Mouse (Mus musculus) hindbrain, embryonic 16.5 days (tissue): ENCODE data around the gene Gzf1. TPM values are rescaled to one million over a fixed set of nuclear protein-coding genes. Genes with fewer than 3 reads are reported as not detected.

Source experiments
- ATAC-seq: fragments of 200-750 bp; cut with Nextera tagmentation; 2 replicates; pipeline ENCODE4 v1.8.0; 2017; ENCODE audit warnings: moderate TSS enrichment, moderate library complexity
- H3K27ac ChIP-seq: fragments of 300-500 bp; sonication (generic); 2 replicates; pipeline ENCODE4 v1.5.1; 2014; ENCODE audit warnings: low read depth, mild to moderate bottlenecking, control low read depth, low read length, moderate library complexity
- H3K27me3 ChIP-seq: fragments of 300-500 bp; sonication (generic); replicated peaks from 2 replicates; pipeline ENCODE4 v1.6.1; 2014; ENCODE audit warnings: low read length; ENCODE audit not compliant: control insufficient read depth, insufficient read depth
- H3K36me3 ChIP-seq: fragments of 300-500 bp; sonication (generic); 2 replicates; pipeline ENCODE4 v1.6.1; 2014; ENCODE audit warnings: mild to moderate bottlenecking, low read length, moderate library complexity, mixed read lengths; ENCODE audit not compliant: control insufficient read depth, insufficient read depth
- H3K4me1 ChIP-seq: fragments of 300-500 bp; sonication (generic); 2 replicates; pipeline ENCODE4 v1.6.1; 2014; ENCODE audit warnings: low read depth, low read length; ENCODE audit not compliant: control insufficient read depth, insufficient read depth
- H3K4me2 ChIP-seq: fragments of 300-500 bp; sonication (generic); 2 replicates; pipeline ENCODE4 v1.6.1; 2014; ENCODE audit warnings: mild to moderate bottlenecking, low read length, control low read depth, moderate library complexity
- H3K4me3 ChIP-seq: fragments of 300-500 bp; sonication (generic); 2 replicates; pipeline ENCODE4 v1.5.1; 2014; ENCODE audit warnings: mild to moderate bottlenecking, low read length, control low read depth, moderate library complexity
- H3K9ac ChIP-seq: fragments of 300-500 bp; sonication (generic); 2 replicates; pipeline ENCODE4 v1.6.1; 2014; ENCODE audit warnings: low read depth, mild to moderate bottlenecking, control low read depth, low read length, moderate library complexity
- H3K9me3 ChIP-seq: fragments of 300-500 bp; sonication (generic); 2 replicates; pipeline ENCODE4 v1.6.1; 2014; ENCODE audit warnings: mild to moderate bottlenecking, low read length, moderate library complexity; ENCODE audit not compliant: control insufficient read depth
- WGBS: fragments of 180-500 bp; shearing (Covaris S2); extraction: QIAGEN DNeasy Blood & Tissue Kit; methylation state at CpG from one replicate; pipeline ENCODE4 v1.1.7; 2014; 5-methylcytosine and 5-hydroxymethylcytosine counted together
- polyA plus RNA-seq: library from polyadenylated mRNA; unstranded; fragments of >200 nt; fragmentation: Nextera tagmentation; extraction: Ambion mirVana; gene quantifications from 2 replicates; pipeline ENCODE4 v1.2.1, GENCODE M21; 2015

Gzf1 gene
- polyA plus RNA-seq, 1 experiment from 2014 or later = 15.0 TPM

GRCm38 (mm10) chr2:148689444-148690140, 8.8 kb downstream of the Gzf1 start:
- Histone ChIP-seq H3K36me3 (peaks cover 30% of the 10 kb centered on the region), H3K27ac (no peak overlapping the region), H3K4me2 (no peak overlapping the region), H3K4me3 (no peak overlapping the region), H3K9ac (no peak overlapping the region), H3K9me3 (no peaks in the 10 kb centered on the region), H3K27me3 (no peaks in the 10 kb centered on the region), H3K4me1 (no peaks in the 10 kb centered on the region)
- ATAC-seq = 0 out of 2 replicates have a peak, but pooled peaks have one; percentile 9
- WGBS = 98% methylated on average over 6 of the region's 6 CpGs

GRCm38 (mm10) chr2:148690291-148690690, 9.5 kb downstream of the Gzf1 start:
- Histone ChIP-seq H3K27me3 (no peaks in the 10 kb centered on the region), H3K9ac (no peak overlapping the region), H3K4me2 (no peak overlapping the region), H3K4me1 (no peaks in the 10 kb centered on the region), H3K27ac (no peak overlapping the region), H3K36me3 (peaks cover 24% of the 10 kb centered on the region), H3K9me3 (no peaks in the 10 kb centered on the region), H3K4me3 (no peak overlapping the region)
- 96% methylated on average over 3 of the region's 3 CpGs for WGBS
- ATAC-seq = no peak

- WGBS = 96% methylated on average over 5 of the region's 5 CpGs
- no peaks in the 10 kb centered on the region for H3K27me3 ChIP-seq
- H3K4me2 ChIP-seq = no peak overlapping the region
- ATAC-seq = no peak
- H3K4me1 ChIP-seq = no peaks in the 10 kb centered on the region
- H3K27ac ChIP-seq = no peak overlapping the region
- H3K9me3 ChIP-seq = no peaks in the 10 kb centered on the region
- no peak overlapping the region for H3K9ac ChIP-seq
- peaks cover 24% of the 10 kb centered on the region for H3K36me3 ChIP-seq
- H3K4me3 ChIP-seq = no peak overlapping the region
These were observed 10.0 kb downstream of the Gzf1 start for GRCm38 (mm10) chr2:148690781-148691180.

- Histone ChIP-seq H3K9me3 (no peaks in the 10 kb centered on the region), H3K36me3 (peaks cover 22% of the 10 kb centered on the region), H3K9ac (no peak overlapping the region), H3K4me2 (no peak overlapping the region), H3K4me1 (no peaks in the 10 kb centered on the region), H3K27me3 (no peaks in the 10 kb centered on the region), H3K27ac (no peak overlapping the region), H3K4me3 (no peak overlapping the region)
- ATAC-seq = no peak
- 84% methylated on average over 5 of the region's 5 CpGs for WGBS
These were observed 17.7 kb downstream of the Gzf1 start for GRCm38 (mm10) chr2:148698571-148698970.

- H3K9ac ChIP-seq = no peak overlapping the region
- H3K27ac ChIP-seq = no peak overlapping the region
- no peaks in the 10 kb centered on the region for H3K9me3 ChIP-seq
- no peak overlapping the region for H3K4me3 ChIP-seq
- H3K36me3 ChIP-seq = peaks cover 14% of the 10 kb centered on the region
- no peaks in the 10 kb centered on the region for H3K4me1 ChIP-seq
- no peak overlapping the region for H3K4me2 ChIP-seq
- no peaks in the 10 kb centered on the region for H3K27me3 ChIP-seq
- WGBS = 73% methylated on average over 15 of the region's 15 CpGs
- ATAC-seq = peak; percentile 43
These were observed 25.8 kb downstream of the Gzf1 start for GRCm38 (mm10) chr2:148706409-148707201.

- Histone ChIP-seq H3K27me3 (no peaks in the 10 kb centered on the region), H3K4me1 (no peaks in the 10 kb centered on the region), H3K27ac (no peak overlapping the region), H3K36me3 (peaks cover 16% of the 10 kb centered on the region), H3K9me3 (no peaks in the 10 kb centered on the region), H3K9ac (no peak overlapping the region), H3K4me2 (no peak overlapping the region), H3K4me3 (no peak overlapping the region)
- WGBS = 51% methylated on average over 6 of the region's 6 CpGs
- peak; percentile 49; the same call in 1 of the 2 replicates for ATAC-seq
These were observed 26.3 kb downstream of the Gzf1 start for GRCm38 (mm10) chr2:148707202-148707530.

- H3K27me3 ChIP-seq = no peaks in the 10 kb centered on the region
- peaks cover 13% of the 10 kb centered on the region for H3K36me3 ChIP-seq
- no peaks in the 10 kb centered on the region for H3K4me1 ChIP-seq
- 85% methylated on average over 3 of the region's 3 CpGs for WGBS
- no peaks in the 10 kb centered on the region for H3K9me3 ChIP-seq
- no peak overlapping the region for H3K4me2 ChIP-seq
- ATAC-seq = no peak
- H3K9ac ChIP-seq = no peak overlapping the region
- H3K27ac ChIP-seq = no peak overlapping the region
- no peak overlapping the region for H3K4me3 ChIP-seq
These were observed 31.5 kb downstream of the Gzf1 start for GRCm38 (mm10) chr2:148712326-148712725.

- Histone ChIP-seq H3K9ac (no peak overlapping the region), H3K27me3 (no peaks in the 10 kb centered on the region), H3K36me3 (no peaks in the 10 kb centered on the region), H3K4me1 (no peaks in the 10 kb centered on the region), H3K4me3 (no peak overlapping the region), H3K4me2 (no peak overlapping the region), H3K27ac (no peak overlapping the region), H3K9me3 (no peaks in the 10 kb centered on the region)
- ATAC-seq = no peak
- WGBS = 80% methylated on average over 2 of the region's 2 CpGs
These were observed 36.2 kb downstream of the Gzf1 start for GRCm38 (mm10) chr2:148717072-148717471.

- Histone ChIP-seq H3K4me1 (no peaks in the 10 kb centered on the region), H3K9me3 (no peaks in the 10 kb centered on the region), H3K9ac (no peak overlapping the region), H3K27ac (no peak overlapping the region), H3K27me3 (no peaks in the 10 kb centered on the region), H3K36me3 (no peaks in the 10 kb centered on the region), H3K4me2 (no peak overlapping the region), H3K4me3 (no peak overlapping the region)
- WGBS = 84% methylated on average over 2 of the region's 2 CpGs
- ATAC-seq = no peak
These were observed 38.6 kb downstream of the Gzf1 start for GRCm38 (mm10) chr2:148719271-148719995.
